Mouse (Mus musculus): ENCODE measurements at regions not wholly inside any gene's neighbourhood (a gene's known extent, or its start where the extent isn't known, plus 50 kb on each side); places are given as distances from the start of the nearest gene placed in this dataset.

DNA sequence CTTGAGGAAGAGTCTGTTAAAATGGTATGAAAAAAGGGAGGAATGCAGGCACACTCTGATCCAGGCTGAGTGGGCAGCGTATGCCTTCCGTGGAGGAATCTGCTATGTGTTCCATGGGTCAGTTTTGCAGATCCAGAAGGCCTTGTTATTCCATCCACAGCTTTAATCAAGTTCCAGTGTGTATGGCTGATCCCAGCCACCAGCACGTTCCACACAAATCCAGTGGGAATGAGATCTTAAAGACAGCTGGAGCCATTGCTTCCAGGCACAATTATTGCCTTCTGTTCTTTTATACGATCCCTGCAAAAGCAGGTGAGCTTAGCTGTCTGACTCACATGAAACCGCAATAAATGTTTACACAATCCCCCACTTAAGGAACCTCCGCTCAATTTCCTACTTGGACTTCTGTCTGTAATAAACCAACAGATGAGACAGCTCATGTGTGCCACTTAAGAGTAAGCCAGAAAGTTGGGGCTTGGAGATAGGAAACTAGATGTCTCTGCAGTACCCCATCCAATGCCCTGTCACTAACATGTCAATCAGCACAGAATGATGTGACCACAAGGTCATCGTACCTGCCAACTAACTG, 653.9 kb downstream of the Fat4 start:
- Histone ChIP-seq H3K27me3 (ENCODE audit: control insufficient read depth, insufficient read depth, low read length) (no peaks in the 10 kb centered on the region), H3K27ac (replicated peaks; ENCODE audit: low read depth, low read length) (no peak overlapping the region), H3K4me3 (ENCODE audit: low read depth, low read length) (no peak overlapping the region), H3K9ac (replicated peaks; ENCODE audit: low read length) (no peak overlapping the region), H3K4me1 (ENCODE audit: control insufficient read depth, insufficient read depth, low read length) (no peaks in the 10 kb centered on the region), H3K36me3 (replicated peaks; ENCODE audit: control insufficient read depth, insufficient read depth, low read depth, low read length) (no peaks in the 10 kb centered on the region), H3K9me3 (replicated peaks; ENCODE audit: control insufficient read depth, low read length) (no peaks in the 10 kb centered on the region), H3K4me2 (ENCODE audit: low read depth, low read length) (no peak overlapping the region)
- ATAC-seq (replicated peaks; ENCODE audit: insufficient number of reproducible peaks, low FRiP score, low TSS enrichment, low read depth) = no peak
- DNase-seq (ENCODE audit: low spot score) = no peak
- 62% methylated on average over 7 of the region's 7 CpGs for WGBS

- Histone ChIP-seq H3K4me3 (ENCODE audit: low read depth, low read length) (no peak overlapping the region), H3K36me3 (replicated peaks; ENCODE audit: control insufficient read depth, insufficient read depth, low read depth, low read length) (no peaks in the 10 kb centered on the region), H3K9me3 (replicated peaks; ENCODE audit: control insufficient read depth, low read length) (no peaks in the 10 kb centered on the region), H3K4me2 (ENCODE audit: low read depth, low read length) (no peak overlapping the region), H3K9ac (replicated peaks; ENCODE audit: low read length) (no peak overlapping the region), H3K27me3 (ENCODE audit: control insufficient read depth, insufficient read depth, low read length) (no peaks in the 10 kb centered on the region), H3K27ac (replicated peaks; ENCODE audit: low read depth, low read length) (no peak overlapping the region), H3K4me1 (ENCODE audit: control insufficient read depth, insufficient read depth, low read length) (no peaks in the 10 kb centered on the region)
- ATAC-seq (replicated peaks; ENCODE audit: insufficient number of reproducible peaks, low FRiP score, low TSS enrichment, low read depth) (no peak), DNase-seq (ENCODE audit: low spot score) (no peak)
- WGBS = 81% methylated on average over 3 of the region's 3 CpGs
Measured at GRCm38 (mm10) chr3:39559460-39560041, 672.8 kb downstream of the Fat4 start.

GRCm38 (mm10) chr3:39560951-39561350, 674.2 kb downstream of the Fat4 start:
- H3K36me3 ChIP-seq (replicated peaks; ENCODE audit: control insufficient read depth, insufficient read depth, low read depth, low read length) = no peaks in the 10 kb centered on the region
- WGBS = 46% methylated on average over 1 of the region's 1 CpGs
- ATAC-seq (replicated peaks; ENCODE audit: insufficient number of reproducible peaks, low FRiP score, low TSS enrichment, low read depth) (no peak), DNase-seq (ENCODE audit: low spot score) (peak; percentile 64)
- no peak overlapping the region for H3K4me2 ChIP-seq (ENCODE audit: low read depth, low read length)
- H3K4me3 ChIP-seq (ENCODE audit: low read depth, low read length) = no peak overlapping the region
- no peaks in the 10 kb centered on the region for H3K9me3 ChIP-seq (replicated peaks; ENCODE audit: control insufficient read depth, low read length)
- no peak overlapping the region for H3K27ac ChIP-seq (replicated peaks; ENCODE audit: low read depth, low read length)
- H3K4me1 ChIP-seq (ENCODE audit: control insufficient read depth, insufficient read depth, low read length) = no peaks in the 10 kb centered on the region
- H3K9ac ChIP-seq (replicated peaks; ENCODE audit: low read length) = no peak overlapping the region
- H3K27me3 ChIP-seq (ENCODE audit: control insufficient read depth, insufficient read depth, low read length) = no peaks in the 10 kb centered on the region

DNA sequence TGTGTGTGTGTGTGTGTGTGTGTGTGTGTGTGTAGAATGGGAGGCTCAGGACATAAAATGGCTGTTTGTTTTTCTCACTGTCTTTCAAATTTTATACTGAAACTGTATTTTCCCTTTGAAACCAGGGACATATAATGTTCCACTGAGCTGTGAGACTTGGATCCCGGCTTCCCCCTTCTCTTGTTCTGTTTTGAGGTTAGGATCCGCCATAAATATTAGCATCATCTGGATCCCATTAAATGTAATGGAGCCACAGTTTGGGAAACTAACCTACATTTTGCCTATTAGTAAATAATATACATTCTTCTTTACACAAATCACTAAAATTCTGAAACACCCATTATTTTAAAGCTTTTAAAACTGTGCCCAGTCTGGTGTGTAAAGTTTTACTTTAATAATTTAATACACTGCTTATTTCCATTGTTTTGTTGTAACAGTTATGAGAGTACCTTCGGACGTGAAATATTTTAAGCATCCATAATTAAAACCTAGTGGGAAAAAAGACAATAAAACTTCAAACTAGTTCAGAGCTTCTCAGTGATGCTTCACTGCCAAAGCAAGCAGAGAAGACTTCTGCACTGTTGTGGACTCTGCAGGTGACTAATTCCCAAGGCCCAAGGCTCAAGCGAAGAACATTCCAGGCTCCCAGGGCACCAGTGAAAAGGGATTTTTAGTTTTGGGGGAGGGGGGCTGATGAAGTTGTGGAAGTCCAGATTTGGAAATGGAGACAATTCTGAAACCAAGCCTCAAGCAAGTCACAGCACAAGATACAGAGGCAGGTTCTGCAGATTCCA, 684.9 kb downstream of the Fat4 start:
- ATAC-seq (replicated peaks; ENCODE audit: insufficient number of reproducible peaks, low FRiP score, low TSS enrichment, low read depth) (no peak), DNase-seq (ENCODE audit: low spot score) (peak; percentile 65)
- H3K4me3 ChIP-seq (ENCODE audit: low read depth, low read length) = no peak overlapping the region
- H3K36me3 ChIP-seq (replicated peaks; ENCODE audit: control insufficient read depth, insufficient read depth, low read depth, low read length) = no peaks in the 10 kb centered on the region
- H3K9me3 ChIP-seq (replicated peaks; ENCODE audit: control insufficient read depth, low read length) = no peaks in the 10 kb centered on the region
- no peak overlapping the region for H3K27ac ChIP-seq (replicated peaks; ENCODE audit: low read depth, low read length)
- H3K4me1 ChIP-seq (ENCODE audit: control insufficient read depth, insufficient read depth, low read length) = no peaks in the 10 kb centered on the region
- no peak overlapping the region for H3K9ac ChIP-seq (replicated peaks; ENCODE audit: low read length)
- WGBS = 44% methylated on average over 5 of the region's 5 CpGs
- no peak overlapping the region for H3K4me2 ChIP-seq (ENCODE audit: low read depth, low read length)
- H3K27me3 ChIP-seq (ENCODE audit: control insufficient read depth, insufficient read depth, low read length) = no peaks in the 10 kb centered on the region

- Histone ChIP-seq H3K27me3 (ENCODE audit: control insufficient read depth, insufficient read depth, low read length) (no peaks in the 10 kb centered on the region), H3K4me1 (ENCODE audit: control insufficient read depth, insufficient read depth, low read length) (no peaks in the 10 kb centered on the region), H3K36me3 (replicated peaks; ENCODE audit: control insufficient read depth, insufficient read depth, low read depth, low read length) (no peaks in the 10 kb centered on the region), H3K9me3 (replicated peaks; ENCODE audit: control insufficient read depth, low read length) (no peaks in the 10 kb centered on the region), H3K9ac (replicated peaks; ENCODE audit: low read length) (no peak overlapping the region), H3K27ac (replicated peaks; ENCODE audit: low read depth, low read length) (no peak overlapping the region), H3K4me2 (ENCODE audit: low read depth, low read length) (no peak overlapping the region), H3K4me3 (ENCODE audit: low read depth, low read length) (no peak overlapping the region)
- 58% methylated on average over 3 of the region's 3 CpGs for WGBS
- DNase-seq (ENCODE audit: low spot score) = no peak
- no peak for ATAC-seq (replicated peaks; ENCODE audit: insufficient number of reproducible peaks, low FRiP score, low TSS enrichment, low read depth)
Measured at GRCm38 (mm10) chr3:39575200-39575599, 688.5 kb downstream of the Fat4 start.

DNA sequence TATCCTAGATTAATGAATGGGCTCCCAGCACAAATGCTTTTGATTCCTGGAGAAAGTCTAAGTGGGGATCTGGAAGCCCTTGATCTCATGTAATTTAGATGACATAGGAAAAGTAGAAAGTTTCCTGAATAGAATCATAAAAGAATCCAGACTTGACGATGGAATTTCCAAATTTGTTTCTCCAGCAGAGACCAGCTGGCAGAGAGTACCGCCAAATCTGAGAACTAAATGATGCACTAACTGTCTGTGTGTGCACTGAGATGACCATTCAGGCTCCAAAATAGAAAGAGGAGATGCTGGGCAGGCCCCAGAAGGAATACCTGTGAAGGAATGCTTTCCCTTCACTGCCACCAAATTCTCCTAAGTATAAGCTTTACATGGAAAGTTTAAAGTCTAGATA, 704.6 kb downstream of the Fat4 start:
- no peaks in the 10 kb centered on the region for H3K4me1 ChIP-seq (ENCODE audit: control insufficient read depth, insufficient read depth, low read length)
- no peak overlapping the region for H3K4me3 ChIP-seq (ENCODE audit: low read depth, low read length)
- 76% methylated on average over 2 of the region's 2 CpGs for WGBS
- no peak overlapping the region for H3K27ac ChIP-seq (replicated peaks; ENCODE audit: low read depth, low read length)
- no peaks in the 10 kb centered on the region for H3K36me3 ChIP-seq (replicated peaks; ENCODE audit: control insufficient read depth, insufficient read depth, low read depth, low read length)
- ATAC-seq (replicated peaks; ENCODE audit: insufficient number of reproducible peaks, low FRiP score, low TSS enrichment, low read depth) (no peak), DNase-seq (ENCODE audit: low spot score) (no peak)
- no peak overlapping the region for H3K9ac ChIP-seq (replicated peaks; ENCODE audit: low read length)
- H3K4me2 ChIP-seq (ENCODE audit: low read depth, low read length) = no peak overlapping the region
- no peaks in the 10 kb centered on the region for H3K9me3 ChIP-seq (replicated peaks; ENCODE audit: control insufficient read depth, low read length)
- no peaks in the 10 kb centered on the region for H3K27me3 ChIP-seq (ENCODE audit: control insufficient read depth, insufficient read depth, low read length)

GRCm38 (mm10) chr3:39592349-39593117, 705.8 kb downstream of the Fat4 start:
- no peak for ATAC-seq (replicated peaks; ENCODE audit: insufficient number of reproducible peaks, low FRiP score, low TSS enrichment, low read depth)
- WGBS = 82% methylated on average over 4 of the region's 4 CpGs
- no peak overlapping the region for H3K4me3 ChIP-seq (ENCODE audit: low read depth, low read length)
- H3K27ac ChIP-seq (replicated peaks; ENCODE audit: low read depth, low read length) = no peak overlapping the region
- no peaks in the 10 kb centered on the region for H3K9me3 ChIP-seq (replicated peaks; ENCODE audit: control insufficient read depth, low read length)
- no peak overlapping the region for H3K4me2 ChIP-seq (ENCODE audit: low read depth, low read length)
- no peak overlapping the region for H3K9ac ChIP-seq (replicated peaks; ENCODE audit: low read length)
- no peaks in the 10 kb centered on the region for H3K36me3 ChIP-seq (replicated peaks; ENCODE audit: control insufficient read depth, insufficient read depth, low read depth, low read length)
- H3K27me3 ChIP-seq (ENCODE audit: control insufficient read depth, insufficient read depth, low read length) = no peaks in the 10 kb centered on the region
- H3K4me1 ChIP-seq (ENCODE audit: control insufficient read depth, insufficient read depth, low read length) = no peaks in the 10 kb centered on the region
- DNase-seq (ENCODE audit: low spot score) = no peak

DNA sequence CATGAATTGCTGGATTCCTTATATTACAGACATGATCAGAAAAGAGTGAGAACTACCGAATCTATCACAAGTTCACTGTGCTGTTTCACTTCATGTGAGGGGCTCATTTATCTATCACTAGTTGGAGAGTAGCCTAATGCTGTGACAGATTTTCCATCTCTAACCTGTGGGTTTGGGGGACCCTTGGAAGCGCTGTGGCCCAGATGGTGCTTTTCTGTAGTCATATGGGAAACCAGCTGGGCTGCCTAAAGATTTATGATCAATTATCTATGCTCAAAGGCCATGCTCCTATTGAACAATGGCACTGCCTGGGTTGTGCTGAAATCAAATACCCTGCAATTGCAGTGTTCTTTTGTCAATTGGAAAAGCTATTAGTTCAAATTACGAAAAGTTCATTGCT, 723.2 kb downstream of the Fat4 start:
- no peak for ATAC-seq (replicated peaks; ENCODE audit: insufficient number of reproducible peaks, low FRiP score, low TSS enrichment, low read depth)
- 78% methylated on average over 3 of the region's 3 CpGs for WGBS

More for the DNA sequence above, 723.2 kb downstream of the Fat4 start:
- Histone ChIP-seq H3K4me1 (ENCODE audit: control insufficient read depth, insufficient read depth, low read length) (no peaks in the 10 kb centered on the region), H3K4me2 (ENCODE audit: low read depth, low read length) (no peak overlapping the region), H3K9ac (replicated peaks; ENCODE audit: low read length) (no peak overlapping the region), H3K36me3 (replicated peaks; ENCODE audit: control insufficient read depth, insufficient read depth, low read depth, low read length) (no peaks in the 10 kb centered on the region), H3K27me3 (ENCODE audit: control insufficient read depth, insufficient read depth, low read length) (no peaks in the 10 kb centered on the region), H3K4me3 (ENCODE audit: low read depth, low read length) (no peak overlapping the region), H3K9me3 (replicated peaks; ENCODE audit: control insufficient read depth, low read length) (no peaks in the 10 kb centered on the region), H3K27ac (replicated peaks; ENCODE audit: low read depth, low read length) (no peak overlapping the region)
- DNase-seq (ENCODE audit: low spot score) = no peak
